Mouse (Mus musculus) forebrain, embryonic 15.5 days (tissue): Measurements from ENCODE around the gene Pcca. TPM values are rescaled to one million over a fixed set of nuclear protein-coding genes. Genes with fewer than 3 reads are reported as not detected.

Source experiments
- ATAC-seq: fragments of 200-750 bp; cut with Nextera tagmentation; replicated peaks from 2 replicates; pipeline ENCODE4 v1.8.0; 2017; ENCODE audit warnings: mild to moderate bottlenecking, moderate TSS enrichment, moderate library complexity
- H3K27ac ChIP-seq: fragments of 300-500 bp; sonication (generic); replicated peaks from 2 replicates; pipeline ENCODE4 v1.5.1; 2015; ENCODE audit warnings: mild to moderate bottlenecking, inconsistent platforms
- H3K27me3 ChIP-seq: fragments of 300-500 bp; sonication (generic); 2 replicates; pipeline ENCODE4 v1.6.1; 2015; ENCODE audit warnings: inconsistent platforms
- H3K36me3 ChIP-seq: fragments of 300-500 bp; sonication (generic); 2 replicates; pipeline ENCODE4 v1.6.1; 2015; ENCODE audit warnings: mild to moderate bottlenecking, inconsistent platforms
- H3K4me1 ChIP-seq: fragments of 300-500 bp; sonication (generic); 2 replicates; pipeline ENCODE4 v1.6.1; 2015; ENCODE audit warnings: inconsistent platforms
- H3K4me2 ChIP-seq: fragments of 300-500 bp; sonication (generic); replicated peaks from 2 replicates; pipeline ENCODE4 v1.6.1; 2015; ENCODE audit warnings: mild to moderate bottlenecking, inconsistent platforms
- H3K4me3 ChIP-seq: fragments of 300-500 bp; sonication (generic); 2 replicates; pipeline ENCODE4 v1.5.1; 2015; ENCODE audit warnings: mild to moderate bottlenecking, inconsistent platforms
- H3K9ac ChIP-seq: fragments of 300-500 bp; sonication (generic); replicated peaks from 2 replicates; pipeline ENCODE4 v1.6.1; 2015; ENCODE audit warnings: mild to moderate bottlenecking, inconsistent platforms
- H3K9me3 ChIP-seq: fragments of 300-500 bp; sonication (generic); 2 replicates; pipeline ENCODE4 v1.6.1; 2016; ENCODE audit warnings: inconsistent platforms
- WGBS: fragments of 180-500 bp; shearing (Covaris S2); methylation state at CpG from one replicate; pipeline ENCODE4 v1.1.7; 2015; ENCODE audit warnings: mixed read lengths; 5-methylcytosine and 5-hydroxymethylcytosine counted together
- polyA plus RNA-seq: library from polyadenylated mRNA; unstranded; fragments of >200 nt; fragmentation: Nextera tagmentation; extraction: Ambion mirVana; gene quantifications from 2 replicates; pipeline ENCODE4 v1.2.1, GENCODE M21; 2015

Gene Pcca
- polyA plus RNA-seq, 1 experiment from 2014 or later, result 21.9 TPM

DNA sequence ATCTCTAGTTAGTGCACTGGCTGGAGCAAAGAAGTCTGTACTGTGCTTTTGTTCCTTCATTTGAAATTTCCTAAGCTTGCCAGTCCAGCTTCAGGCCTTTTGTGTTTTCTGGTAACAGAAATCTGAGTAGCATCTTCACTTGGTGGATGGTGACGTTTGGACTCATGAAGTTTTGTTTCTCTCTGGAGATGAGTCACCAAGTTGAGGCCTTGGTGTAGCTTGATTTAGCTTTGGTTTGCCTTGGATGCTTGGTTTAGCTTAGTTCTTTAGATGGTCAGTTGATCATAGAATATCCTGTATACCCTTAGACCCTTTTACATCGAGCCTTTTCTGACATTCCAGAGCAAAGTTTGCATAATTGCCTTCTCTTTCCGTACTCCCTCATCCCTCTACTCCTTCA lies 141.5 kb downstream of the Pcca start:
- Histone ChIP-seq H3K27ac (no peak overlapping the region), H3K4me3 (no peak overlapping the region), H3K4me1 (no peaks in the 10 kb centered on the region), H3K9me3 (no peaks in the 10 kb centered on the region), H3K27me3 (no peaks in the 10 kb centered on the region), H3K9ac (no peak overlapping the region), H3K36me3 (no peaks in the 10 kb centered on the region), H3K4me2 (no peak overlapping the region)
- ATAC-seq, result no peak
- WGBS, result 83% methylated on average over 3 of the region's 3 CpGs

DNA sequence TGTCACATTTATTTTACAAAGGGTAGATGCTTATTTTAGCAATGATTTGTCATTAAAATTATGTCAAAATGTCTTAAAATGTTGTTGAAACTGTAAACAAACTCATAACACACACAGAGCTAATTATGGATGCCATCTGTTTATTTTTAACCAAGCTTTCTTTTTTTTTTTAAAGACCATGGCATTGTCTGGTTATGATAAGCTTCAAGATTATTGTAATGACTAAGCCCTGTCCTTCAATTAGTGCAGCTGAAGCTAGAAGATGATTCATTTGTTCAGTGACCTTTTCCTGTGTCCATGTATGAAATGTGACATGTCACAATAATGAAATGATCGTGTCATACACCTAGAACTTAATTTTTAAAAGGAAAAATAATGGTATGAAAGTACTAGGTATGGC lies 149.5 kb downstream of the Pcca start:
- ATAC-seq, result no peak
- Histone ChIP-seq H3K27me3 (no peaks in the 10 kb centered on the region), H3K9me3 (no peaks in the 10 kb centered on the region), H3K27ac (no peak overlapping the region), H3K36me3 (no peaks in the 10 kb centered on the region), H3K4me3 (no peak overlapping the region), H3K4me1 (peaks cover 15% of the 10 kb centered on the region), H3K9ac (no peak overlapping the region), H3K4me2 (no peak overlapping the region)
- 90% methylated on average over 1 of the region's 1 CpGs for WGBS

DNA sequence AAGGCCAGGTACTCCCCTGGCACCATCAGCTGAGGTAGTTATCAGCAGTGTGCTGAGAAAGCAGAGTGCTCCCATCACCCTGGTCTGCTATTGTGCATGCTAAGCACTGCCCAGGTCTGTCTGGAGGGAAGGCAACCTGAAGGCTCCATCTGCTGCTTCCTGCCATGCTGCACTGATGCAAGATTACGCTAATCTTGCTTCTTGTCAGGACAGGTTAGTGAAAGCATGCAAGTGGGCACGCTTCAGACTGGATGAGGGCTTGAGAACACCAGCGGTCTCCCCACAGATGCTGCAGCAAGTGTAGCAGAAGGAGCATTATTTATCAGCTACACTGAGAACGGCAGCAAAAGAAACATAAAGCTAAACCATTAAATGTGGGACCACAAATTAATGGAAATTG lies 150.1 kb downstream of the Pcca start:
- no peak overlapping the region for H3K9ac ChIP-seq
- no peaks in the 10 kb centered on the region for H3K9me3 ChIP-seq
- no peak overlapping the region for H3K4me3 ChIP-seq
- H3K4me2 ChIP-seq, result no peak overlapping the region
- no peak for ATAC-seq
- no peaks in the 10 kb centered on the region for H3K27me3 ChIP-seq
- WGBS, result 62% methylated on average over 4 of the region's 4 CpGs
- no peaks in the 10 kb centered on the region for H3K36me3 ChIP-seq
- H3K4me1 ChIP-seq, result peaks cover 15% of the 10 kb centered on the region
- 0 out of 2 replicates have a peak overlapping the region, but pooled peaks have one; percentile 23 for H3K27ac ChIP-seq

DNA sequence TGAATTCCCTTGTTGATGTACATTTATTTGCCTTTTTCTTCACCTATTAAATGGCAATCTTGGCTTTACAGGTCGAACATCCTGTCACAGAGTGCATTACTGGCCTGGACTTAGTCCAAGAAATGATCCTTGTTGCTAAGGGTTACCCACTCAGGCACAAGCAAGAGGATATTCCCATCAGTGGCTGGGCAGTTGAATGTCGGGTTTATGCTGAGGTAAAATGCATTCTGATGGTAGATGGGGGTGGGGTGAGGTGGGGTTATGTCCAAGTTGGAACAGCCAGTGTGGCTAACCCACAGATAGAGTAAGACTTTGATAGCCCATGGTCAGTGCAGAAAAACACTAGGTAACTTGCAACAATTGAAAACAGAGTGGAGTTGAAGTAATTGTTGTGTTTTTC lies 150.7 kb downstream of the Pcca start:
- Histone ChIP-seq H3K4me3 (no peak overlapping the region), H3K9me3 (no peaks in the 10 kb centered on the region), H3K36me3 (no peaks in the 10 kb centered on the region), H3K9ac (no peak overlapping the region), H3K27ac (no peak overlapping the region), H3K27me3 (no peaks in the 10 kb centered on the region), H3K4me2 (no peak overlapping the region), H3K4me1 (peaks cover 15% of the 10 kb centered on the region)
- 19% methylated on average over 2 of the region's 2 CpGs for WGBS
- ATAC-seq, result no peak

DNA sequence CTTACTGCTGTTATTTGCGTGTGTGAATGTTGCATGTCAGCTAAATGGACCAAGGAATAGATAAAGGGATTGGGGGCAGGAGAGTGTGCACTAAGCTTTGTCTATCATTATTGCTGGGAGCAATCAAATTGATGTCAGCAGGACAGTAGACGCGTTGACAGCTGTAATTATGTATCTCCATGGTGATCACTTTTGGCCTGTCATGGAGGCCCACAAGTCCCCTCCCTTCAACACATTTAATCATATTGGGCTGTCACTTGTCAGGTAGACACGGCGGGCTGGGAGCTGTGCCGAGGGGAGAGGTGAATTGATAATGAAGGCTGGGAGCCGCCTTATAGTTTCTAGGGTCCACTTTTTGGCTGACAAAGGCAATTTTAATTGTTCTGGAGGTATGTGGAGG lies 153.3 kb downstream of the Pcca start:
- WGBS, result 50% methylated on average over 7 of the region's 7 CpGs
- Histone ChIP-seq H3K36me3 (no peaks in the 10 kb centered on the region), H3K9me3 (no peaks in the 10 kb centered on the region), H3K27me3 (no peaks in the 10 kb centered on the region), H3K4me2 (no peak overlapping the region), H3K9ac (no peak overlapping the region), H3K4me1 (peaks cover 15% of the 10 kb centered on the region), H3K27ac (no peak overlapping the region), H3K4me3 (no peak overlapping the region)
- ATAC-seq, result no peak

DNA sequence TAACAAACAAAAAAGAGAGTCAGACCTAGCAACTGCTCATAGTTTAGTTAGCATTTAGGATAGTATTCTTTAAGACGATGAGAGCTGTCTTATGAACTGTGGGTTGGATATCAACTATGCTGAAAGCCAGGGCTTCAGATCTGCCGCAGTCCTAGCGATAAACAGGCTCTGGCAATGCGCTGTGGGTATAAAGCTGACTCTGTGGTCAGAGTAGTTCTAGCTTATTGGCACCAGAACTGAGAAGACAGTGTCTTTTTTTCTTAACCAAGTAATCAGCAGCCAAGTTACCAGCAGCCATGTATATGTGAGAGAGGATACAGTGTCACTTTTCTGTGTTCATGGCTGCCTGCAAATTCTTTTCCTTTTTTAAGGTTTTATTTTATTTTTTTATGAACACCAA lies 154.3 kb downstream of the Pcca start:
- Histone ChIP-seq H3K36me3 (no peaks in the 10 kb centered on the region), H3K27ac (no peak overlapping the region), H3K4me2 (no peak overlapping the region), H3K9ac (no peak overlapping the region), H3K27me3 (no peaks in the 10 kb centered on the region), H3K4me1 (peaks cover 15% of the 10 kb centered on the region), H3K4me3 (no peak overlapping the region), H3K9me3 (no peaks in the 10 kb centered on the region)
- no peak for ATAC-seq
- 94% methylated on average over 4 of the region's 4 CpGs for WGBS

DNA sequence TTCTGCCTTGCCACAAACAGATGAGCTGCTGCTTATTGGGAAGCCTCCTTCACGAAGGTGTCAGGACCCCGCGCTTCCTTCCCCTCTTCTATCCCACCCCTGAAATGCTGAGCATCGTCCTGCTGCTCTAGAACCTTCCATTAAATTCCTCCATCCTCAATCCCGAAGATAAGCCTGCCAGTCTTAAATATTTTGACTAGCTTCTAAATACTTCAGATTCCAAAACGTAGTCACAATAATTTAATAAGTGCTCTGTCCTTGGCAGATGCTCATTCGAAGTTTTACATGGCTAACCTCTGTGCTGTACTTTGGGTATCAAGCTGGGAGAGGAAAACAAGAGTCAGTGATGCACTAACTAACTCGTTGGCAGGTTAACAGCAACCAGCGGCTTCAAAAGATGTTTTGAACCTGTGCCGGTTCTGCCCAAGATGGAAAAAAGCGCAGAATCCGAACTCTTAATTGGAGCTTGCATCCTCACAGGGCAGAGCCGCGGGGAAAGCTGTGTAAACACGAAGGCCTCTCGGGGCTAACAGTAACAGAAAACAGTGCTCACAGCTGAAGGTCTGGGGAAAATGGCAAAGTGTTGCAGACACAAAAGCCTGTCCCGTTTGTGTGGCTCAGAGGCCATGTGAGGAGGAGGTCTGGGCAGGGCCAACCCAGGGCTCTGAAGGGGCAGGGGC lies 155.2 kb downstream of the Pcca start:
- peaks cover 12% of the 10 kb centered on the region for H3K4me1 ChIP-seq
- no peak for ATAC-seq
- no peak overlapping the region for H3K4me3 ChIP-seq
- WGBS, result 60% methylated on average over 17 of the region's 17 CpGs
- no peak overlapping the region for H3K27ac ChIP-seq
- H3K27me3 ChIP-seq, result no peaks in the 10 kb centered on the region
- no peaks in the 10 kb centered on the region for H3K9me3 ChIP-seq
- H3K9ac ChIP-seq, result no peak overlapping the region
- no peaks in the 10 kb centered on the region for H3K36me3 ChIP-seq
- H3K4me2 ChIP-seq, result no peak overlapping the region

DNA sequence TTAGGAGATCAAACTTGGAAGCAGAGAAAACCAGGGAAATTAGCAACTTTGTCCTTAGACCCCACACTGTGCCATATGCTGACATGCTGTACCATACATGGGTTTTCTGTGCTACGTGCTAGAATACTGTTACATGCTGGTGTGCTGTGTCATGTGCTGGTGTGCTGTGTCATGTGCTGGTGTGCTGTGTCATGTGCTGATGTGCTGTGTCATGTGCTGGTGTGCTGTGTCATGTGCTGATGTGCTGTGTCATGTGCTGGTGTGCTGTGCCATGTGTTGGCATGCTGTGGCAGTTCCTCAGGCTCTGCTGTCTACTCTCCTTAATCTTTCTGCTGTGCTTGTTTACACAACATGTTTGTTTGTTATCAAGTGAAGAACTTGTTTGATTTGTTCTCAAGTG lies 157.4 kb downstream of the Pcca start:
- Histone ChIP-seq H3K9ac (no peak overlapping the region), H3K4me2 (no peak overlapping the region), H3K27ac (no peak overlapping the region), H3K9me3 (no peaks in the 10 kb centered on the region), H3K4me1 (peaks cover 3% of the 10 kb centered on the region; the same call in 1 of the 2 replicates), H3K27me3 (no peaks in the 10 kb centered on the region), H3K4me3 (no peak overlapping the region), H3K36me3 (no peaks in the 10 kb centered on the region)
- no peak for ATAC-seq
- WGBS, result 94% methylated on average over 1 of the region's 1 CpGs

DNA sequence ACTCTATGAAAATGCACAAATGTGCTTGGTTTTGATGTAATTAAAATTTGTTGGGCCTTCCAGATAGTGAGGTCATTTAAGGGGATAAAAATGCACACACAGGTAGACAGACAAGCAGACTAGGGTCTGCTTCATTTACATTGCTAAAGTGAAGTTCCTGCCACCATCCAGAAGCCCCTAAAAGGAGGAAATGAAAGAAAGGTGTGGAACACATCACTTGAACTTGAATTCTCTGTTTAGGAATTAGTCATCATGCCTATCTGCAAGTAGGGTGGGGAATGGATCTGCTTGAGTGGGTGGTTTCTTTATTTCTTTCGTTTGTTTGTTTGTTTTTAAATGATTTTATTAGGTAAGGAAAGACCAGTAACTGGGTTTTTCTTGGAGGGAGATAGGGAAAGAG lies 166.2 kb downstream of the Pcca start:
- Histone ChIP-seq H3K9ac (no peak overlapping the region), H3K9me3 (no peaks in the 10 kb centered on the region), H3K27me3 (no peaks in the 10 kb centered on the region), H3K27ac (no peak overlapping the region), H3K36me3 (no peaks in the 10 kb centered on the region), H3K4me2 (no peak overlapping the region), H3K4me1 (no peaks in the 10 kb centered on the region), H3K4me3 (no peak overlapping the region)
- ATAC-seq, result no peak
- 86% methylated on average over 1 of the region's 1 CpGs for WGBS

DNA sequence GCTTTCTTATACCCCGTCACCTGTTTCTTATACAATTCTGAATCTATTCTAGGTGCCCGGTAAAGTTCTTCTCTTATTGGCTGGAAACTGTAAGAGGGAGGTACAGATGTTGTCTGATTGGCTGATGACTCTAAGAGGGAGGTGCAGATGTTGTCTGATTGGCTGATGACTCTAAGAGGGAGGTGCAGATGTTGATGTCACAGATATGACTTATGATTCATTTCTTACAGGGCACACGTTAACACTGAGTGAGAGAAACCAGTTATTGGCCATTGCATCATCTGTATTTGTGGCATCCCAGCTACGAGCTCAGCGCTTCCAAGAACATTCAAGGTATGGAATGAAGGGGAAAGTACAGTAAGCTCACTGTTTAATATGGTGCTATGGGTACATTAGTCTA lies 179.7 kb downstream of the Pcca start:
- 97% methylated on average over 5 of the region's 5 CpGs for WGBS
- H3K4me2 ChIP-seq, result no peak overlapping the region
- H3K36me3 ChIP-seq, result no peaks in the 10 kb centered on the region
- no peak overlapping the region for H3K4me3 ChIP-seq
- ATAC-seq, result no peak
- H3K27me3 ChIP-seq, result no peaks in the 10 kb centered on the region
- no peak overlapping the region for H3K27ac ChIP-seq
- no peak overlapping the region for H3K9ac ChIP-seq
- H3K4me1 ChIP-seq, result no peaks in the 10 kb centered on the region
- no peaks in the 10 kb centered on the region for H3K9me3 ChIP-seq

DNA sequence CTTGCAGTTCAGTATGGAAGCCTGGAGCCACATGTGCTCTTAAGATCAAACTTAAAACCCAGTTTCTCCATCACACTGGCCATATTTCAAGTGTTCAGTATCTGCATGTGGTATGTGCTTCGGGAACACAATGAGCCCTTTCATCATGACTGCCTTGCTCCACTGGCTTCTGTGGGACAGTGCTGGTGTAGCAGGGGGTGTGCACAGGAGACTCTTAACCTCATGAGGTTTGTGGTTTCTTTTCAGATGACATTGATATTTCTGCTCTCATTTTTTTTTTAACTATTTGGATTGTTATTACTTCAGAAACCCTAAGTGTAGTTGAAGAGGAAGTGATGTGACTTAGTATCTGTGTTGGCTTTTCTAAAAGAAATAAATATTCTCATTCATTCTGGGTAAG lies 180.8 kb downstream of the Pcca start:
- Histone ChIP-seq H3K27ac (no peak overlapping the region), H3K4me1 (no peaks in the 10 kb centered on the region), H3K4me3 (no peak overlapping the region), H3K27me3 (no peaks in the 10 kb centered on the region), H3K9ac (no peak overlapping the region), H3K9me3 (no peaks in the 10 kb centered on the region), H3K36me3 (no peaks in the 10 kb centered on the region), H3K4me2 (no peak overlapping the region)
- no peak for ATAC-seq
- 87% methylated on average over 1 of the region's 1 CpGs for WGBS

DNA sequence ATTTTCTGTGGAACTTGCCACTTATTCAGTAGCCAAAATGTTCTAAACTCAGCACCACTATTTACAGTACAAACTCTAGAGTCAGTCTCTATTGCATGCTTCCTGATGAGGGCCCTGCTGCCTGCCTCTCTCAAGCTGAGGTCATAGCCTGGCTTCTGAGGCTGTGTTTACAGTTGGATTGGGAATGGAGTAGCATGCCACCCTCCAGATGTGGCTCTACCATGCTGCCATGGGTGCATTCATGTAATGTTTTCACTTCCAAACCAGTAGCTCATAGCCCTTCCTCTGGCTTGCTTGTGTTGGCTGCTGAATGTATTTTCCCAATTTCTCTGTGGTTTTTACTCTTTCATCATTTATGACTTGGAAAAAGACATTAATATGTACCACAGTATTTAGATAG lies 181.9 kb downstream of the Pcca start:
- H3K9me3 ChIP-seq, result no peaks in the 10 kb centered on the region
- H3K27ac ChIP-seq, result no peak overlapping the region
- H3K4me1 ChIP-seq, result peaks cover 9% of the 10 kb centered on the region
- no peak overlapping the region for H3K4me3 ChIP-seq
- no peaks in the 10 kb centered on the region for H3K36me3 ChIP-seq
- ATAC-seq, result no peak
- H3K27me3 ChIP-seq, result no peaks in the 10 kb centered on the region
- no peak overlapping the region for H3K4me2 ChIP-seq
- no peak overlapping the region for H3K9ac ChIP-seq

DNA sequence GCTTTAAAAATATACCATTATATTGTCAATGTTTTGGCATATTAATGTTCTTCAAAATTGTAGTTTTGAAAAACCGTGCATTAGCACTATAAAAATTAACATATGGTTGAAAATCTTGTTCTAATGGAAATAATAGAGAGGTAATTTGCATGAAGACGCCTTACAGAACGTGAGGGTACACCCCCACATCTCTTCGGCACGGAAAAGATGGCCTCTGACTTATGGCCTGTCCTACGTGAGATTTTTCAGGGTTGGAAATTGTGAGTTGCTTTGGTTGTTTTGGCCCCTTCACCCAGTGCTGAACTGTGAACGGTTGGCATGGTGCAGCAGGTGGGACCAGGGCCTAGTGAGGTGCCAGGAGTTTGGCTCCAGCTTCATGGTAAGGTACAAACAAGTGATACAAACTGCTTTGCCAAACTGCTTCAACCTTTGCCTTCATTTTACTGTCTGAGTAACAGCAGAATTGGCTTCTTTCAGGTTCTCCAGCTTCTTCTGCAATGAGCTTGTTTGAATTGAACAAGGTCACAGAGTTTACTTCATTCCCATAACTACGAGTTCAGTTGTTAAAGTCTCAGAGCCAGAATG lies 185.5 kb downstream of the Pcca start:
- Histone ChIP-seq H3K4me3 (no peak overlapping the region), H3K36me3 (no peaks in the 10 kb centered on the region), H3K9me3 (no peaks in the 10 kb centered on the region), H3K27ac (no peak overlapping the region), H3K4me2 (no peak overlapping the region), H3K9ac (no peak overlapping the region), H3K4me1 (peaks cover 17% of the 10 kb centered on the region), H3K27me3 (no peaks in the 10 kb centered on the region)
- 81% methylated on average over 8 of the region's 8 CpGs for WGBS
- no peak for ATAC-seq
